In the genomic region with DNA sequence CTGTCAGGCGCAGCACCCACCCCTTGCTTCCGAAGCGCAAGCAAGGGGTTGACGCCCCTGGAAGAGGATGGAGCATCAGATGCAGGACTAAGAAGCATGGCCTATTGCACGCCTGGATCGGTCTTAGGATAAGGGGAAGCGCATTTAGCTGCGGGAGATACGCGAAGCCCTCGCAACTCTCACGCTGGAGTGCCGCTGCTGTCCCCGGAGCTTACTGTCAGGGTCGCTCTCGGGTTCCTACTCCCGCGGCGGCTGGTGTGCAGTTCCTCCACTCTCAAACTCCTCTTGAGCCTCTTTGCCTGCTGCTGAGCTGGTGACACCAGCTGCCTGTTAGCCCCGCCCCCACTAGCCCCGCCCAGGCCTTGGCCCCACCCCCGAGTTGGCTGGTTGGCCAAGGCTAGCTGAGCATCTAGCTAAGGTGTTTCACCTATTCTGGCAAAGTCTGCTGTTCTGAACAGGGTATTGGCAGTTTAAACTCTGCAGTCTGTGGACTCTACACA, we compare ENCODE assay signal across 8 mouse cellular contexts. TPM values are rescaled to one million over a fixed set of nuclear protein-coding genes. Genes with fewer than 3 reads are reported as not detected.
DNase-seq lines count a peak whose midpoint lies in the region; ATAC-seq lines count a peak whose summit lies in the region.

No protein-coding gene starts in this region.

- peaks cover 59% of the 10 kb centered on the region for H3K27me3 ChIP-seq in erythroblast, embryonic 14.5 days (ENCODE audit: control insufficient read depth)
- peaks cover 5% of the 10 kb centered on the region; the same call in 1 of the 2 replicates for H3K27me3 ChIP-seq in heart, embryonic 11.5 days (ENCODE audit: control insufficient read depth, insufficient read depth, low read length)
- no peaks in the 10 kb centered on the region for H3K27me3 ChIP-seq in kidney, embryonic 16.5 days (ENCODE audit: insufficient read depth, low read length)

- H3K4me3 ChIP-seq in erythroblast, embryonic 14.5 days (replicated peaks), result peak overlapping the region; percentile 51
- H3K4me3 ChIP-seq in heart, embryonic 11.5 days (ENCODE audit: low read depth, low read length), result peak overlapping the region; percentile 54
- peak overlapping the region; percentile 53 for H3K4me3 ChIP-seq in kidney, embryonic 16.5 days (ENCODE audit: low read length)

- 1% methylated on average over 22 of the region's 22 CpGs for WGBS in heart, embryonic 11.5 days (ENCODE audit: insufficient replicate concordance)
- 0% methylated on average over 22 of the region's 22 CpGs for WGBS in kidney, embryonic 16.5 days

- peaks cover 13% of the 10 kb centered on the region for H3K4me1 ChIP-seq in erythroblast, embryonic 14.5 days (ENCODE audit: control insufficient read depth)
- H3K4me1 ChIP-seq in heart, embryonic 11.5 days (ENCODE audit: control insufficient read depth, insufficient read depth, low read length), result peaks cover 4% of the 10 kb centered on the region; the same call in 1 of the 2 replicates
- H3K4me1 ChIP-seq in kidney, embryonic 16.5 days (ENCODE audit: insufficient read depth, low read length), result peaks cover 30% of the 10 kb centered on the region

- peak overlapping the region; percentile 99 for H3K4me2 ChIP-seq in heart, embryonic 11.5 days
- H3K4me2 ChIP-seq in kidney, embryonic 16.5 days (replicated peaks; ENCODE audit: low read depth, low read length), result peak overlapping the region; percentile 99

- peak overlapping the region; percentile 62 for H3K9ac ChIP-seq in heart, embryonic 11.5 days (ENCODE audit: low read depth, low read length)
- H3K9ac ChIP-seq in kidney, embryonic 16.5 days (replicated peaks; ENCODE audit: low read length), result peak overlapping the region; percentile 56

- peak; percentile 75 for ATAC-seq in heart, embryonic 11.5 days (replicated peaks; ENCODE audit: insufficient number of reproducible peaks, low FRiP score, low TSS enrichment)
- peak; percentile 82 for ATAC-seq in kidney, embryonic 16.5 days (ENCODE audit: low FRiP score, low TSS enrichment)
- peak; percentile 67; the same call in 1 of the 2 replicates for ATAC-seq in monocyte, adult 5-6 weeks (replicated peaks; ENCODE audit: insufficient number of reproducible peaks, low FRiP score, low TSS enrichment, poor library complexity, severe bottlenecking)

- peak; percentile 88 for DNase-seq in CD4-positive helper T cell, adult 2 months (ENCODE audit: low read depth, low spot score)
- DNase-seq in brain, embryonic 18.5 days (ENCODE audit: low read depth, low spot score), result peak; percentile 34
- DNase-seq in liver, result peak; percentile 88
- DNase-seq in spleen, postnatal 36 days (ENCODE audit: low spot score in 2 of 2), result peak; percentile 87 to 89

- H3K36me3 ChIP-seq in erythroblast, embryonic 14.5 days (ENCODE audit: control insufficient read depth), result no peaks in the 10 kb centered on the region
- H3K36me3 ChIP-seq in heart, embryonic 11.5 days (ENCODE audit: control insufficient read depth, insufficient read depth, low read length), result no peaks in the 10 kb centered on the region
- no peaks in the 10 kb centered on the region for H3K36me3 ChIP-seq in kidney, embryonic 16.5 days (ENCODE audit: insufficient read depth, low read length)

- no peaks in the 10 kb centered on the region for H3K9me3 ChIP-seq in erythroblast, embryonic 14.5 days (ENCODE audit: control insufficient read depth, low read length)
- H3K9me3 ChIP-seq in heart, embryonic 11.5 days (replicated peaks; ENCODE audit: control insufficient read depth, low read length), result no peaks in the 10 kb centered on the region
- no peaks in the 10 kb centered on the region for H3K9me3 ChIP-seq in kidney, embryonic 16.5 days (ENCODE audit: low read length)

- H3K27ac ChIP-seq in heart, embryonic 11.5 days (ENCODE audit: low read depth, low read length), result peak overlapping the region; percentile 10; the same call in 1 of the 2 replicates
- peak overlapping the region; percentile 41; the same call in 1 of the 2 replicates for H3K27ac ChIP-seq in kidney, embryonic 16.5 days (ENCODE audit: low read length)

RNA-seq across cellular contexts. Expression of a gene that starts 3.4 kb away (rescaled TPM):
- not detected in 2 replicates for polyA plus RNA-seq in erythroblast, embryonic 14.5 days (2012)
- 3.0 and 3.8 TPM in 2 replicates for polyA plus RNA-seq in heart, embryonic 11.5 days (2014; fragmentation: Nextera tagmentation; extraction: Ambion mirVana)
- polyA plus RNA-seq in kidney, embryonic 16.5 days (2015; fragmentation: Nextera tagmentation; extraction: Ambion mirVana), result 7.1 and 8.3 TPM in 2 replicates
- 7.0 to 10.9 TPM (median 8.9 TPM) in 3 replicates for total RNA-seq in monocyte, adult 5-6 weeks (2017)

RNA-seq across cellular contexts. Expression of a gene that starts 33.8 kb away (rescaled TPM):
- not detected in 2 replicates for polyA plus RNA-seq in erythroblast, embryonic 14.5 days (2012)
- not detected in 2 replicates for polyA plus RNA-seq in heart, embryonic 11.5 days (2014; fragmentation: Nextera tagmentation; extraction: Ambion mirVana)
- polyA plus RNA-seq in kidney, embryonic 16.5 days (2015; fragmentation: Nextera tagmentation; extraction: Ambion mirVana), result 0.09 TPM in 1 of 2 replicates, not detected in the other
- total RNA-seq in monocyte, adult 5-6 weeks (2017), result not detected in 3 replicates

Comparison
In these comparisons a context has a peak if more than half of its experiments do, and no peak if none do; other contexts are left out.
1. Peak in every context shown above with its lines: DNase-seq, ATAC-seq, H3K4me3 ChIP-seq and H3K27ac ChIP-seq.
2. DNase-seq: peak in every context shown above with its lines; median percentile 88 in CD4-positive helper T cell, adult 2 months; 88 in liver; 88 in spleen, postnatal 36 days; 34 in brain, embryonic 18.5 days.